In genomic region chr14:14345948-14346812, GRCm38 (mm10) we compare ENCODE assay signal across 8 mouse cellular contexts. TPM values are rescaled to one million over a fixed set of nuclear protein-coding genes. Genes with fewer than 3 reads are reported as not detected.
DNase-seq lines count a peak whose midpoint lies in the region; ATAC-seq and TF ChIP-seq lines count a peak whose summit lies in the region.

Gene Il3ra (plus strand): TSS chr14:14346275.

- 2% methylated on average over 65 of the region's 69 CpGs for WGBS in forebrain, postnatal 0 days

- H3K4me1 ChIP-seq in ES-Bruce4 (ENCODE audit: control insufficient read depth, insufficient read depth, low read length): no peaks in the 10 kb centered on the region
- H3K4me1 ChIP-seq in forebrain, postnatal 0 days (ENCODE audit: insufficient read depth): no peaks in the 10 kb centered on the region

- H3K9me3 ChIP-seq in ES-Bruce4 (replicated peaks; ENCODE audit: control insufficient read depth, insufficient read depth, low read length, poor library complexity, severe bottlenecking): peaks cover 10% of the 10 kb centered on the region; the same call in 1 of the 2 replicates
- peaks cover 5% of the 10 kb centered on the region; the same call in 1 of the 2 replicates for H3K9me3 ChIP-seq in forebrain, postnatal 0 days (ENCODE audit: low read length)

- no peak for TF ChIP-seq CTCF in ES-Bruce4 (IDR thresholded peaks at IDR 0.05; ENCODE audit: low read depth, low read length)
- TF ChIP-seq CTCF in forebrain, postnatal 0 days (IDR thresholded peaks at IDR 0.05; ENCODE audit: low read depth): no peak
- TF ChIP-seq CTCF in layer of hippocampus, adult 2 months (conservative IDR thresholded peaks at IDR 0.05): no peak

- H3K27ac ChIP-seq in ES-Bruce4 (ENCODE audit: insufficient read depth, low read length): peak within 1 kb of the TSS; percentile 31
- H3K27ac ChIP-seq in forebrain, postnatal 0 days (ENCODE audit: low read depth, low read length): peak within 1 kb of the TSS; percentile 79
- peak within 1 kb of the TSS; percentile 88 for H3K27ac ChIP-seq in layer of hippocampus, adult 2 months

- peak within 1 kb of the TSS; percentile 69 for H3K9ac ChIP-seq in ES-Bruce4 (ENCODE audit: low read depth, poor library complexity, severe bottlenecking)
- H3K9ac ChIP-seq in forebrain, postnatal 0 days: peak within 1 kb of the TSS; percentile 71

- peak; percentile 6 for TF ChIP-seq POLR2A in ES-Bruce4 (IDR thresholded peaks at IDR 0.05; ENCODE audit: insufficient read depth, low read length)

- TF ChIP-seq EP300 in ES-Bruce4 (IDR thresholded peaks at IDR 0.05; ENCODE audit: insufficient read depth, low read depth, low read length): no peak

- peak; percentile 67 for ATAC-seq in forebrain, postnatal 0 days

- DNase-seq in cerebellum, adult 11 months: peak; percentile 53
- peak; percentile 87 for DNase-seq in forebrain, postnatal 0 days
- peak; percentile 72 to 78 for DNase-seq in heart, postnatal 36 days
- DNase-seq in layer of hippocampus, adult 2 months (ENCODE audit: low spot score in 2 of 2): peak; percentile 71 to 76
- peak; percentile 90 for DNase-seq in lung, postnatal 10 days
- peak; percentile 32 for DNase-seq in retina, adult 2 months (ENCODE audit: low read depth, low spot score)
- peak; percentile 74 to 75 for DNase-seq in thymus, postnatal 36 days

- intact Hi-C loops in heart, postnatal 36 days (cut with DNase I): loop anchor here (5.0 kb wide), 4 partner anchors 286 to 516 kb away; partner anchors contain the start of gene Slc4a7

- H3K36me3 ChIP-seq in ES-Bruce4 (ENCODE audit: control insufficient read depth, insufficient read depth, low read length, poor library complexity, severe bottlenecking): no peaks in the 10 kb centered on the region
- H3K36me3 ChIP-seq in forebrain, postnatal 0 days (ENCODE audit: insufficient read depth): no peaks in the 10 kb centered on the region

- peak within 1 kb of the TSS; percentile 88 for H3K4me2 ChIP-seq in forebrain, postnatal 0 days (ENCODE audit: low read depth)

- H3K4me3 ChIP-seq in ES-Bruce4 (ENCODE audit: low read depth, low read length): peak within 1 kb of the TSS; percentile 72
- peak within 1 kb of the TSS; percentile 64 for H3K4me3 ChIP-seq in forebrain, postnatal 0 days (ENCODE audit: low read depth, low read length)
- peak within 1 kb of the TSS; percentile 74 for H3K4me3 ChIP-seq in layer of hippocampus, adult 2 months

- H3K27me3 ChIP-seq in ES-Bruce4 (ENCODE audit: control insufficient read depth, insufficient read depth, low read length, poor library complexity, severe bottlenecking): no peaks in the 10 kb centered on the region
- no peaks in the 10 kb centered on the region for H3K27me3 ChIP-seq in forebrain, postnatal 0 days (ENCODE audit: insufficient read depth, low read length)

RNA-seq across cellular contexts. Expression of gene Il3ra, which starts in this region (rescaled TPM):
- 7.0 and 11.8 TPM in 2 replicates for polyA plus RNA-seq in ES-Bruce4 (2011; ENCODE audit: insufficient read depth, insufficient read length, low read depth, missing spikeins)
- 4.5 and 7.7 TPM in 2 replicates for total RNA-seq in forebrain, postnatal 0 days (2014; rRNA removed)
- polyA plus RNA-seq in forebrain, postnatal 0 days (2015; fragmentation: Nextera tagmentation; extraction: Ambion mirVana): 1.6 and 2.0 TPM in 2 replicates
- 1 to 10 TPM; 4.2 to 4.8 TPM for total RNA-seq in heart, postnatal 36 days (2021)
- total RNA-seq in layer of hippocampus, adult 2 months (2021): 1 to 10 TPM; 3.4 to 5.0 TPM

Comparison
In these comparisons a context has a peak if more than half of its experiments do, and no peak if none do; other contexts are left out.
1. Peak in every context shown above with its lines: DNase-seq, ATAC-seq, H3K4me3 ChIP-seq and H3K27ac ChIP-seq.
2. H3K27ac ChIP-seq: peak in every context shown above with its lines; median percentile 88 in layer of hippocampus, adult 2 months; 79 in forebrain, postnatal 0 days; 31 in ES-Bruce4.
3. DNase-seq: peak in every context shown above with its lines; median percentile 90 in lung, postnatal 10 days; 87 in forebrain, postnatal 0 days; 75 in heart, postnatal 36 days; 74 in thymus, postnatal 36 days; 74 in layer of hippocampus, adult 2 months; 53 in cerebellum, adult 11 months; 32 in retina, adult 2 months.